Mouse (Mus musculus) frontal cortex, postnatal 36 days (tissue): Measurements from ENCODE around the gene Trpc3.
A peak's percentile ranks its signal among the peaks of the same experiment; 100 is the strongest.
"Not testable (repeated sequence)": the region's sequence is repeated elsewhere in the genome, so short reads cannot be mapped to it uniquely, and the experiment has no call there.

Experiments used
- DNase-seq, 2 experiments: peaks; one replicate each; pipeline ENCODE4 v3.0.0; 2022; ENCODE audit warnings: low spot score in 2 of 2

Gene Trpc3

GRCm38 (mm10) chr3:36689392-36690291, at the start of gene Trpc3:
Gene Trpc3, minus strand, starts transcription at chr3:36690167.
- DNase-seq: peak; percentile 15 to 17

GRCm38 (mm10) chr3:36738071-36738470, 48.1 kb upstream of the Trpc3 start:
- DNase-seq: peak; percentile 19 to 49

GRCm38 (mm10) chr3:36733075-36733474, 43.1 kb upstream of the Trpc3 start:
- DNase-seq: peak in 1 of 2 experiments; percentile 61

GRCm38 (mm10) chr3:36726545-36726944, 36.6 kb upstream of the Trpc3 start:
- DNase-seq: no peak

GRCm38 (mm10) chr3:36721850-36722249, 31.9 kb upstream of the Trpc3 start:
- DNase-seq: no peak

- no peak for DNase-seq
Observed at GRCm38 (mm10) chr3:36709521-36709920, 19.6 kb upstream of the Trpc3 start.

GRCm38 (mm10) chr3:36690292-36690650, 304 bp upstream of the Trpc3 start:
- DNase-seq: no peak

- DNase-seq: peak; percentile 36 to 51
Observed at GRCm38 (mm10) chr3:36688874-36689273, 1.1 kb downstream of the Trpc3 start.

GRCm38 (mm10) chr3:36675822-36676221, 14.1 kb downstream of the Trpc3 start:
- no peak for DNase-seq

- DNase-seq: no peak
Observed at GRCm38 (mm10) chr3:36667814-36668213, 22.2 kb downstream of the Trpc3 start.

GRCm38 (mm10) chr3:36645245-36645559, 44.8 kb downstream of the Trpc3 start:
- DNase-seq: not testable (repeated sequence)

GRCm38 (mm10) chr3:36644554-36645244, 45.3 kb downstream of the Trpc3 start:
- DNase-seq: no peak

- DNase-seq: peak in 1 of 2 experiments; percentile 3
Observed at GRCm38 (mm10) chr3:36643354-36643753, 46.6 kb downstream of the Trpc3 start.

GRCm38 (mm10) chr3:36642736-36643135, 47.2 kb downstream of the Trpc3 start:
- DNase-seq: peak; percentile 49 to 68

- no peak for DNase-seq
Observed at GRCm38 (mm10) chr3:36640787-36641186, 49.2 kb downstream of the Trpc3 start.

GRCm38 (mm10) chr3:36635449-36635848, 54.5 kb downstream of the Trpc3 start:
- DNase-seq: peak; percentile 40 to 71

GRCm38 (mm10) chr3:36626803-36627202, 63.2 kb downstream of the Trpc3 start:
- DNase-seq: no peak

- DNase-seq: no peak
Observed at GRCm38 (mm10) chr3:36618181-36618580, 71.8 kb downstream of the Trpc3 start.

GRCm38 (mm10) chr3:36613908-36614255, 76.1 kb downstream of the Trpc3 start:
- no peak for DNase-seq

GRCm38 (mm10) chr3:36613202-36613907, 76.6 kb downstream of the Trpc3 start, which contains the start of gene Bbs7:
Gene Bbs7, minus strand, starts transcription at chr3:36613477.
- DNase-seq: peak; percentile 93 to 95

- DNase-seq: peak in 1 of 2 experiments; percentile 14
Observed at GRCm38 (mm10) chr3:36612687-36613086, 77.3 kb downstream of the Trpc3 start.
